ENCODE assay signal across 10 mouse cellular contexts in the genomic region with DNA sequence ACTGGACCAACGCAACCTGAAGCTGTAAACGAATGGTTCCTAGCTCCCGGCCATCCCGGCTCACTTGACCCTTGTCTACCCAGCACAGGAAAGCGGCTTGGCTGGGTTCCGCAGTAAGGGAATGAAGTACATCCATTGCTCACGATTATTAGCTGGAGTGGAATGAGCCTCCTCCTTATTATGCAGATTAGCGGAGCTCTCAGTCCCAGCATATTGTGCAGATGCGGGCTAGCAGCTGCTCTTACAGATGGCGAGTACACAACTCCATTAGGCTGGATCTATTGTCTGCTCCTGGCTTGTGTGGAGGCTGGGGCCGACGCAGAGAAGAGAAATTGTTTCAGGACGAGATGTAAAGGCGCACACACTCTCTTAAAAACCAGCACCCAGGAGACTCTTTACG.
DNase-seq lines count a peak whose midpoint lies in the region; ATAC-seq and TF ChIP-seq lines count a peak whose summit lies in the region.
"Had no signal": no experiment of that assay in that cellular context is flagged by ENCODE, and none has a peak within 500 bp of the region (broad histone marks: within the 10 kb centered on the region; RNA-seq: fewer than 3 reads in every experiment).

No protein-coding gene starts in this region.

- no peak for TF ChIP-seq CTCF in kidney, adult 2 months (conservative IDR thresholded peaks at IDR 0.05; ENCODE audit: insufficient read depth, insufficient read length, low read depth, low read length)

- H3K4me3 ChIP-seq in kidney, adult 2 months (ENCODE audit: insufficient read depth, low read depth, low read length): no peak overlapping the region
- peak overlapping the region; percentile 25 for H3K4me3 ChIP-seq in forebrain, embryonic 16.5 days (replicated peaks; ENCODE audit: low read length)
- H3K4me3 ChIP-seq: lung, embryonic 15.5 days had no signal

- H3K9ac ChIP-seq in forebrain, embryonic 16.5 days (replicated peaks; ENCODE audit: low read depth, low read length): peak overlapping the region; percentile 40
- H3K9ac ChIP-seq: lung, embryonic 15.5 days had no signal

- peak overlapping the region; percentile 52 for H3K4me2 ChIP-seq in forebrain, embryonic 16.5 days (ENCODE audit: low read length)
- H3K4me2 ChIP-seq: lung, embryonic 15.5 days had no signal

- H3K4me1 ChIP-seq in kidney, adult 2 months (ENCODE audit: control insufficient read depth, insufficient read depth, low read length): no peaks in the 10 kb centered on the region
- H3K4me1 ChIP-seq in forebrain, embryonic 16.5 days (replicated peaks; ENCODE audit: control insufficient read depth, insufficient read depth, low read length): peaks cover 11% of the 10 kb centered on the region
- H3K4me1 ChIP-seq: lung, embryonic 15.5 days had no signal

- no peak overlapping the region for H3K27ac ChIP-seq in kidney, adult 2 months (ENCODE audit: insufficient read depth, low read depth, low read length)
- peak overlapping the region; percentile 81 for H3K27ac ChIP-seq in forebrain, embryonic 16.5 days (ENCODE audit: low read length)
- H3K27ac ChIP-seq: lung, embryonic 15.5 days had no signal

- peak; percentile 99 for ATAC-seq in forebrain, embryonic 16.5 days
- ATAC-seq: CD4-positive, CD25-positive, alpha-beta regulatory T cell, adult 4 months had no signal

- no peak for TF ChIP-seq POLR2A in kidney, adult 2 months (IDR thresholded peaks at IDR 0.05; ENCODE audit: low read depth, low read length)

- no peaks in the 10 kb centered on the region for H3K27me3 ChIP-seq in kidney, adult 2 months (replicated peaks; ENCODE audit: control insufficient read depth, insufficient read depth, low read length)
- H3K27me3 ChIP-seq in forebrain, embryonic 16.5 days (replicated peaks; ENCODE audit: control insufficient read depth, insufficient read depth, low read length): no peaks in the 10 kb centered on the region
- H3K27me3 ChIP-seq: lung, embryonic 15.5 days had no signal

- no peaks in the 10 kb centered on the region for H3K9me3 ChIP-seq in forebrain, embryonic 16.5 days (ENCODE audit: control insufficient read depth, low read length)
- H3K9me3 ChIP-seq: lung, embryonic 15.5 days had no signal

- DNase-seq in kidney, adult 2 months: peak; percentile 10
- DNase-seq in kidney, adult 9 months: no peak
- peak; percentile 22 to 43 for DNase-seq in left cerebral cortex, postnatal 14 days (ENCODE audit: low spot score in 2 of 2)
- DNase-seq in retina, postnatal 7 days (ENCODE audit: low read depth, low spot score): peak; percentile 50
- DNase-seq in adipocyte (ENCODE audit: low spot score): no peak
- no peak for DNase-seq in spleen, postnatal 10 days (ENCODE audit: low spot score in 2 of 2)
- no peak for DNase-seq in thymus, postnatal 14 days

- H3K36me3 ChIP-seq in kidney, adult 2 months (ENCODE audit: control insufficient read depth, insufficient read depth, low read length): no peaks in the 10 kb centered on the region
- no peaks in the 10 kb centered on the region for H3K36me3 ChIP-seq in forebrain, embryonic 16.5 days (ENCODE audit: control insufficient read depth, insufficient read depth)
- H3K36me3 ChIP-seq: lung, embryonic 15.5 days had no signal

- WGBS in kidney, adult 2 months: 75% methylated on average over 15 of the region's 15 CpGs
- 4% methylated on average over 15 of the region's 15 CpGs for WGBS in forebrain, embryonic 16.5 days

- intact Hi-C loops in left cerebral cortex, postnatal 14 days (cut with DNase I): no loop called here

Comparison
In these comparisons a context has a peak if more than half of its experiments do, and no peak if none do; other contexts are left out.
1. DNase-seq: peak in kidney, adult 2 months (single experiment), left cerebral cortex, postnatal 14 days (2 of 2) and retina, postnatal 7 days (single experiment); none in kidney, adult 9 months (single experiment), adipocyte (single experiment), spleen, postnatal 10 days (0 of 2) and thymus, postnatal 14 days (single experiment).